Mouse (Mus musculus) gastrocnemius, adult 18-20 months (tissue): ENCODE measurements around the gene Slc39a3. TPM values are rescaled to one million over a fixed set of nuclear protein-coding genes. Genes with fewer than 3 reads are reported as not detected.
"Not testable (repeated sequence)": the region's sequence is repeated elsewhere in the genome, so short reads cannot be mapped to it uniquely, and the experiment has no call there.

Experiments
- DNase-seq: peaks from one replicate; pipeline ENCODE4 v3.0.0; 2021; ENCODE audit warnings: low spot score
- total RNA-seq, 2 experiments: library from RNA; stranded (reverse); gene quantifications; 2 replicates each; pipeline ENCODE4 v1.2.3; 2021

The Slc39a3 gene
- total RNA-seq, 2 experiments from 2014 or later, result 13.7 TPM

- DNase-seq, result no peak
These were observed 30.0 kb downstream of the Slc39a3 start for GRCm38 (mm10) chr10:81007240-81007639.

GRCm38 (mm10) chr10:81006005-81006677 is 31.1 kb downstream of the Slc39a3 start:
- no peak for DNase-seq

- DNase-seq, result no peak
These were observed 36.1 kb downstream of the Slc39a3 start for GRCm38 (mm10) chr10:81001161-81001560.

- DNase-seq, result no peak
These were observed 36.8 kb downstream of the Slc39a3 start for GRCm38 (mm10) chr10:81000197-81001062.

GRCm38 (mm10) chr10:80999362-81000196 is 37.6 kb downstream of the Slc39a3 start:
- peak; percentile 86 for DNase-seq

GRCm38 (mm10) chr10:80998778-80999177 is 38.4 kb downstream of the Slc39a3 start:
- no peak for DNase-seq

- no peak for DNase-seq
These were observed 39.2 kb downstream of the Slc39a3 start for GRCm38 (mm10) chr10:80998021-80998420.

- DNase-seq, result no peak
These were observed 39.9 kb downstream of the Slc39a3 start for GRCm38 (mm10) chr10:80997332-80997731.

GRCm38 (mm10) chr10:80996501-80996900 is 40.7 kb downstream of the Slc39a3 start:
- no peak for DNase-seq

GRCm38 (mm10) chr10:80995091-80995632 is 42.1 kb downstream of the Slc39a3 start:
- DNase-seq, result peak; percentile 84

- no peak for DNase-seq
These were observed 42.6 kb downstream of the Slc39a3 start for GRCm38 (mm10) chr10:80994621-80995020.

GRCm38 (mm10) chr10:80993276-80993675 is 44.0 kb downstream of the Slc39a3 start:
- DNase-seq, result no peak

- no peak for DNase-seq
These were observed 45.3 kb downstream of the Slc39a3 start for GRCm38 (mm10) chr10:80991945-80992344.

- DNase-seq, result no peak
These were observed 46.2 kb downstream of the Slc39a3 start for GRCm38 (mm10) chr10:80991007-80991406.

GRCm38 (mm10) chr10:80990406-80990805 is 46.8 kb downstream of the Slc39a3 start:
- DNase-seq, result no peak

- not testable (repeated sequence) for DNase-seq
These were observed 47.4 kb downstream of the Slc39a3 start for GRCm38 (mm10) chr10:80989854-80990253.

- DNase-seq, result no peak
These were observed 47.8 kb downstream of the Slc39a3 start for GRCm38 (mm10) chr10:80989446-80989845.

- DNase-seq, result peak; percentile 89
These were observed 49.4 kb downstream of the Slc39a3 start for GRCm38 (mm10) chr10:80987709-80988441.

GRCm38 (mm10) chr10:80986754-80987153 is 50.5 kb downstream of the Slc39a3 start:
- no peak for DNase-seq

- no peak for DNase-seq
These were observed 51.1 kb downstream of the Slc39a3 start for GRCm38 (mm10) chr10:80985970-80986701.
